Mouse (Mus musculus) liver, postnatal 0 days (tissue): ENCODE data around the gene Rbms3. TPM values are rescaled to one million over a fixed set of nuclear protein-coding genes. Genes with fewer than 3 reads are reported as not detected.

Source experiments
- ATAC-seq: fragments of 200-750 bp; cut with Nextera tagmentation; 2 replicates; pipeline ENCODE4 v1.8.0; 2017; ENCODE audit warnings: mild to moderate bottlenecking, moderate library complexity
- DNase-seq: peaks from one replicate; pipeline ENCODE4 v3.0.0-alpha.2; 2016
- H3K27ac ChIP-seq: fragments of 300-500 bp; sonication (generic); 2 replicates; pipeline ENCODE4 v1.5.1; 2014; ENCODE audit warnings: antibody characterized with exemption, moderate library complexity, mild to moderate bottlenecking, low read depth
- H3K27me3 ChIP-seq: fragments of 300-500 bp; sonication (generic); 2 replicates; pipeline ENCODE4 v1.6.1; 2014; ENCODE audit warnings: low read length, control low read depth, mixed read lengths; ENCODE audit not compliant: insufficient read depth
- H3K36me3 ChIP-seq: fragments of 300-500 bp; sonication (generic); replicated peaks from 2 replicates; pipeline ENCODE4 v1.6.1; 2014; ENCODE audit warnings: mild to moderate bottlenecking, control low read depth, low read length, moderate library complexity, mixed read lengths; ENCODE audit not compliant: insufficient read depth
- H3K4me1 ChIP-seq: fragments of 300-500 bp; sonication (generic); 2 replicates; pipeline ENCODE4 v1.6.1; 2014; ENCODE audit warnings: antibody characterized with exemption, mild to moderate bottlenecking, control low read depth; ENCODE audit not compliant: insufficient read depth
- H3K4me2 ChIP-seq: fragments of 300-500 bp; sonication (generic); 2 replicates; pipeline ENCODE4 v1.6.1; 2014; ENCODE audit warnings: low read depth, mild to moderate bottlenecking, low read length, moderate library complexity, mixed read lengths
- H3K4me3 ChIP-seq: fragments of 300-500 bp; sonication (generic); 2 replicates; pipeline ENCODE4 v1.5.1; 2014; ENCODE audit warnings: low read depth, low read length
- H3K9ac ChIP-seq: fragments of 300-500 bp; sonication (generic); replicated peaks from 2 replicates; pipeline ENCODE4 v1.6.1; 2014; ENCODE audit warnings: mild to moderate bottlenecking, moderate library complexity
- H3K9me3 ChIP-seq: fragments of 300-500 bp; sonication (generic); 2 replicates; pipeline ENCODE4 v1.6.1; 2016; ENCODE audit warnings: mild to moderate bottlenecking, control low read depth, low read length, mixed read lengths
- CTCF ChIP-seq: sonication (generic); IDR thresholded peaks from 2 replicates; pipeline ENCODE4 v1.5.1; 2016; ENCODE audit warnings: antibody characterized with exemption, low read depth
- EP300 ChIP-seq: IDR thresholded peaks from 2 replicates; pipeline ENCODE4 v1.6.1; 2016; ENCODE audit warnings: antibody characterized with exemption, low read depth, mild to moderate bottlenecking
- WGBS: fragments of 180-500 bp; shearing (Covaris S2); extraction: QIAGEN DNeasy Blood & Tissue Kit; methylation state at CpG from one replicate; pipeline ENCODE4 v1.1.7; 2014; ENCODE audit not compliant: insufficient replicate concordance; 5-methylcytosine and 5-hydroxymethylcytosine counted together
- polyA plus RNA-seq: library from polyadenylated mRNA; unstranded; fragments of >200 nt; fragmentation: Nextera tagmentation; extraction: Ambion mirVana; gene quantifications from 2 replicates; pipeline ENCODE4 v1.2.1, GENCODE M21; 2015

The Rbms3 gene
- polyA plus RNA-seq, 1 experiment from 2014 or later = 2.8 TPM

DNA sequence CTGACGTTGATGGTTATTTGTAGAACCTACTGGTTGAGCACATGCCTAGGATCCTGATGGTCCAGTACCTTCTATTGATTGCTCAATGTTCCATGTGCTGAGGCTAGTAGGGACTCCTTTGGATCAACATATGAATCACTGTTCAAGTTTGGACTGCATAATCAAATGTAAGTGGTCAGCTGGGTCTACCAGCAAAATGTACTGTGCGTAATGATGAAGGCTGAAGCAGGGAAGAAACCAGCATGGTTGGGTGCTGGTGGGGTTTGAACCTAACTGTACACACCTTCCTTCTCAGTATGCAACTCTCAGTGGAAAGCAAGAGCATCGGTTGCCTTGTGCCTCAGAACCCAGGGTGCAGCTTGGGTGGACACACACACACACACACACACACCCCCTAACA is 767.4 kb downstream of the Rbms3 start:
- Histone ChIP-seq H3K9me3 (no peaks in the 10 kb centered on the region), H3K27ac (no peak overlapping the region), H3K4me2 (no peak overlapping the region), H3K9ac (no peak overlapping the region), H3K4me3 (no peak overlapping the region), H3K27me3 (no peaks in the 10 kb centered on the region), H3K36me3 (no peaks in the 10 kb centered on the region), H3K4me1 (no peaks in the 10 kb centered on the region)
- ATAC-seq (no peak), DNase-seq (no peak)
- WGBS = 81% methylated on average over 3 of the region's 3 CpGs
- TF ChIP-seq CTCF (no peak), EP300 (no peak)

- H3K4me1 ChIP-seq = no peaks in the 10 kb centered on the region
- H3K9ac ChIP-seq = no peak overlapping the region
- TF ChIP-seq EP300 (no peak), CTCF (no peak)
- 73% methylated on average over 6 of the region's 6 CpGs for WGBS
- no peak overlapping the region for H3K27ac ChIP-seq
- H3K4me2 ChIP-seq = no peak overlapping the region
- no peak overlapping the region for H3K4me3 ChIP-seq
- no peaks in the 10 kb centered on the region for H3K36me3 ChIP-seq
- no peaks in the 10 kb centered on the region for H3K27me3 ChIP-seq
- ATAC-seq (no peak), DNase-seq (no peak)
- no peaks in the 10 kb centered on the region for H3K9me3 ChIP-seq
These were observed 771.7 kb downstream of the Rbms3 start for GRCm38 (mm10) chr9:116857861-116858595.

GRCm38 (mm10) chr9:116857151-116857550 is 772.6 kb downstream of the Rbms3 start:
- Histone ChIP-seq H3K9me3 (no peaks in the 10 kb centered on the region), H3K4me3 (no peak overlapping the region), H3K27ac (no peak overlapping the region), H3K4me2 (no peak overlapping the region), H3K9ac (no peak overlapping the region), H3K36me3 (no peaks in the 10 kb centered on the region), H3K4me1 (no peaks in the 10 kb centered on the region), H3K27me3 (no peaks in the 10 kb centered on the region)
- TF ChIP-seq EP300 (no peak), CTCF (no peak)
- DNase-seq = no peak
- 74% methylated on average over 3 of the region's 3 CpGs for WGBS
- no peak for ATAC-seq

DNA sequence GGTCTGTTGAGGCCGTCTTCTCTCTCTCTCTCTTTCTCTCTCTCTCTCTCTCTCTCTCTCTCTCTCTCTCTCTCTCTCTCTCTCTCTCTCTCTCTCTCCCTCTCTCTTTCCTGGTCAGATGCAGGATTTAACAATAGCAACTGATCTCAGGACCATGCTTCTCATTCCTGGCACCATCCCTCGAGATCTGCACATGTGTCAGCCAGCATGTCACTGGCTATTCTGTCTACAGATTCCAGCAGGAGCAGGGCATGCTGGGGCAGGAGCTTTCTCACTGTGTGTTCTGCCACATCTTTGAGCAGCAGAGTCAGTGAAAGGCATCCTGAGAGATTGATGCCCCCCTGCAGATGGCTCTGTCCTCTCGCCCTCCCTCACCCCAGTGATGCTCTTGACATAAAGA is 774.0 kb downstream of the Rbms3 start:
- no peaks in the 10 kb centered on the region for H3K27me3 ChIP-seq
- no peaks in the 10 kb centered on the region for H3K36me3 ChIP-seq
- no peak overlapping the region for H3K4me3 ChIP-seq
- TF ChIP-seq EP300 = no peak
- no peak for TF ChIP-seq CTCF
- H3K9ac ChIP-seq = no peak overlapping the region
- ATAC-seq (no peak), DNase-seq (no peak)
- no peak overlapping the region for H3K27ac ChIP-seq
- WGBS = 66% methylated on average over 3 of the region's 3 CpGs
- H3K9me3 ChIP-seq = no peaks in the 10 kb centered on the region
- H3K4me1 ChIP-seq = no peaks in the 10 kb centered on the region
- H3K4me2 ChIP-seq = no peak overlapping the region

DNA sequence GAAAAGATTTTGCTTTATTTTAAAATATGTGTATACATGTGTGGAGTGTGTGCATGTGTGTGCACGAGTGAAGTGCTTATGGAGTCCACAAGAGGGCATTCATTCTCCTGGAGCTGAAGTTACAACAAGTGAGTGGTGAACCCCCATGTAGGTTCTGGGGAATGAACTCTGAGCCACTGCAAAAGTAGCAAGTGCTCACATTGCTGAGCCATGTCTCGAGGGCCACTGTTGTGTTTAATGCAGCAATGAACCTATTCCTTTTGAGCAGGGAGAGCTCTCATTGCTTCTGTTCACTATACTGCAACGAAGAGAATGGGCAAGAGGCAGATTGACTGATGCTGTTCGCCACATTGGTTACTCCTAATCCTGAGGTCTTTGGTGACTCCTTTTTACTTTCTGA is 780.8 kb downstream of the Rbms3 start:
- H3K9ac ChIP-seq = no peak overlapping the region
- DNase-seq = no peak
- H3K27me3 ChIP-seq = no peaks in the 10 kb centered on the region
- no peak overlapping the region for H3K4me3 ChIP-seq
- H3K4me1 ChIP-seq = no peaks in the 10 kb centered on the region
- ATAC-seq = no peak
- no peak overlapping the region for H3K4me2 ChIP-seq
- TF ChIP-seq CTCF (0 out of 2 replicates have a peak, but pooled peaks have one; percentile 11), EP300 (no peak)
- no peaks in the 10 kb centered on the region for H3K36me3 ChIP-seq
- 78% methylated on average over 4 of the region's 4 CpGs for WGBS
- H3K27ac ChIP-seq = no peak overlapping the region
- H3K9me3 ChIP-seq = no peaks in the 10 kb centered on the region

GRCm38 (mm10) chr9:116848166-116848565 is 781.5 kb downstream of the Rbms3 start:
- TF ChIP-seq EP300 = 0 out of 2 replicates have a peak, but pooled peaks have one; percentile 16
- no peak for TF ChIP-seq CTCF
- Histone ChIP-seq H3K9me3 (no peaks in the 10 kb centered on the region), H3K27ac (no peak overlapping the region), H3K4me2 (no peak overlapping the region), H3K4me1 (no peaks in the 10 kb centered on the region), H3K4me3 (no peak overlapping the region), H3K36me3 (no peaks in the 10 kb centered on the region), H3K27me3 (no peaks in the 10 kb centered on the region), H3K9ac (no peak overlapping the region)
- ATAC-seq = no peak
- WGBS = 77% methylated on average over 10 of the region's 10 CpGs
- DNase-seq = no peak
